Mouse (Mus musculus): Measurements from ENCODE around the gene Chrdl2. TPM values are rescaled to one million over a fixed set of nuclear protein-coding genes. Genes with fewer than 3 reads are reported as not detected.
A peak's percentile ranks its signal among the peaks of the same experiment; 100 is the strongest.

The Chrdl2 gene
- polyA plus RNA-seq, 1 experiment from 2014 or later = 0.10 TPM

DNA sequence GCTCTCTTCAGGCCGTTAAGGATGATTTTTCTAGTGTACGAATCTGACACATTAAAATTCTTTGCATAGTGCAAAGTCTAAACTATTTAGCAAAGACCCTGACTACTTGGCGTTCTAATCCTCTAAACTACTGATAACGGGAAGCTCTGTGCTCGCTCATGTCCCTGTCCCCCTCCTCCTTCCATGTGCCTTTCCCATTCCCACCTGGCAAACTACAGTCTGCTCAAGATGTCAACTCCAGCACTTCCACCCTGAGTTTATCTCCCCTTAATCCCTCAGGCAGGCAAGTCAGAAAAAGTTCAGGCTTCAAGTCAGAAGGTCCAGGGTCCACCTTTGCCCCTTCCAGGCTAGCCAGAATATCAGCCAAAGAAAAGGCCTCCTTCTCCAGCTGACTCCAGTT is 70.3 kb downstream of the Chrdl2 start:
- no peak for ATAC-seq (replicated peaks; ENCODE audit: insufficient number of reproducible peaks, low FRiP score, low TSS enrichment)
- Histone ChIP-seq H3K9ac (ENCODE audit: low read depth, low read length) (no peak overlapping the region), H3K27ac (ENCODE audit: low read depth, low read length) (no peak overlapping the region), H3K36me3 (ENCODE audit: control insufficient read depth, insufficient read depth, low read length) (no peaks in the 10 kb centered on the region), H3K9me3 (replicated peaks; ENCODE audit: control insufficient read depth, low read length) (no peaks in the 10 kb centered on the region), H3K27me3 (ENCODE audit: control insufficient read depth, insufficient read depth, low read length) (no peaks in the 10 kb centered on the region), H3K4me3 (ENCODE audit: low read depth, low read length) (no peak overlapping the region), H3K4me1 (ENCODE audit: control insufficient read depth, insufficient read depth, low read length) (peaks cover 6% of the 10 kb centered on the region; the same call in 1 of the 2 replicates), H3K4me2 (no peak overlapping the region)
- WGBS (ENCODE audit: insufficient replicate concordance) = 49% methylated on average over 5 of the region's 5 CpGs

DNA sequence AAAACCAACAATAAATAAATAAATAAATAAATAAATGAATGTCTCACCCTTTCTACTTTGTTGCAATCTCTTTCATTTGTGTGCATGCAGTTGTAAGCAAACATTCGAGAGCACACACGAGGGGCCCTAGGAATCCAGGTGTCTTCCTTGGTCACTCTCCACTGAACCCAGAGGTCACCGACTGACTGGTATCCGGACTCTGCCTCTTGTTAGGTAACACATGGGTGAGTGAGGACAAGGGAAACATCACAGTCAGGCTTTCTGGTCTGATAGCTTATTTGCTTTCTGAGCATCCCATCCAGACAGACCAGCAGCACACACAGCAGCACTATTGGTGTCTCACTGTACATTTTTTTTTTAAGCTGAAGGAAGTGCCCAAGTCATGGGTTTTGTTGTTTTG is 71.1 kb downstream of the Chrdl2 start:
- no peak overlapping the region for H3K9ac ChIP-seq (ENCODE audit: low read depth, low read length)
- H3K4me1 ChIP-seq (ENCODE audit: control insufficient read depth, insufficient read depth, low read length) = peaks cover 6% of the 10 kb centered on the region; the same call in 1 of the 2 replicates
- H3K36me3 ChIP-seq (ENCODE audit: control insufficient read depth, insufficient read depth, low read length) = no peaks in the 10 kb centered on the region
- no peak for ATAC-seq (replicated peaks; ENCODE audit: insufficient number of reproducible peaks, low FRiP score, low TSS enrichment)
- no peaks in the 10 kb centered on the region for H3K27me3 ChIP-seq (ENCODE audit: control insufficient read depth, insufficient read depth, low read length)
- H3K4me2 ChIP-seq = no peak overlapping the region
- no peak overlapping the region for H3K27ac ChIP-seq (ENCODE audit: low read depth, low read length)
- H3K9me3 ChIP-seq (replicated peaks; ENCODE audit: control insufficient read depth, low read length) = no peaks in the 10 kb centered on the region
- no peak overlapping the region for H3K4me3 ChIP-seq (ENCODE audit: low read depth, low read length)
- WGBS (ENCODE audit: insufficient replicate concordance) = 70% methylated on average over 4 of the region's 4 CpGs

DNA sequence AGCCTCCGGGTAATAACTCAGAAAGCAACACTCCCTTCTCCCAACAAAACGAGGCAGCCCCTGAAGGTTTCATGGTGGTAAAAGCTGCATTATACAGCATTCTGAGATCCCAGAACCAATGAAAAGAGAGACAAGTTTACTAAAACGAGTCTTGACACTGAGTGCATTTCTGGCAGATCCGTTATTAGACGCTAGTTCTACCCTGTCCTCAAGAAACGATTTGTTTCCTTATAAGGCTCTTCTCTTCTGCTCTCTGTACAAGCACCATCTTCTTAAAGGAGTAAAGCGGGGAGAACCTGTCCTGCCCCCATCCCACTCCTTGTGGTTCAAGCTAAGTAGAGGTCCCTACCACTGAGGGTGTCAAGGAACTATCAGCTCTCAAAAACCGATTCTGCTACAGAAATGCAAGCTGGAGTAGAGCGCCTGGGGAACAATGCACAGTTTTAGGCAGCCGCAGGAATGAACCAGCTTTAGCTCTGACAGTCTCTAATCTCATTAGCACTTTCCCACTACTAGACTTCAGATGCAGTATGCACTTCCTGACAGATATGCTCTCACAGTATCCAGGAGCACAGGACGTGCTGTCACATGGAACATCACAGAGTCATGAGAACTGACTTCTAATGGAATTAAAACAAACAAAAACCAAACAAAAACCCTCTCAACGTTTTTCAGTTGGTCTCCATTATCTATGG is 74.3 kb downstream of the Chrdl2 start:
- H3K9me3 ChIP-seq (replicated peaks; ENCODE audit: control insufficient read depth, low read length) = no peaks in the 10 kb centered on the region
- ATAC-seq (replicated peaks; ENCODE audit: insufficient number of reproducible peaks, low FRiP score, low TSS enrichment) = no peak
- H3K27me3 ChIP-seq (ENCODE audit: control insufficient read depth, insufficient read depth, low read length) = no peaks in the 10 kb centered on the region
- H3K9ac ChIP-seq (ENCODE audit: low read depth, low read length) = no peak overlapping the region; the same call in 1 of the 2 replicates
- H3K4me2 ChIP-seq = no peak overlapping the region
- 0 out of 2 replicates have a peak overlapping the region, but pooled peaks have one; percentile 11 for H3K27ac ChIP-seq (ENCODE audit: low read depth, low read length)
- 56% methylated on average over 12 of the region's 12 CpGs for WGBS (ENCODE audit: insufficient replicate concordance)
- H3K4me1 ChIP-seq (ENCODE audit: control insufficient read depth, insufficient read depth, low read length) = peaks cover 6% of the 10 kb centered on the region; the same call in 1 of the 2 replicates
- peaks cover 10% of the 10 kb centered on the region; the same call in 1 of the 2 replicates for H3K36me3 ChIP-seq (ENCODE audit: control insufficient read depth, insufficient read depth, low read length)
- H3K4me3 ChIP-seq (ENCODE audit: low read depth, low read length) = no peak overlapping the region

- Histone ChIP-seq H3K9me3 (replicated peaks; ENCODE audit: control insufficient read depth, low read length) (no peaks in the 10 kb centered on the region), H3K4me3 (ENCODE audit: low read depth, low read length) (no peak overlapping the region), H3K36me3 (ENCODE audit: control insufficient read depth, insufficient read depth, low read length) (peaks cover 24% of the 10 kb centered on the region), H3K4me1 (ENCODE audit: control insufficient read depth, insufficient read depth, low read length) (peaks cover 6% of the 10 kb centered on the region; the same call in 1 of the 2 replicates), H3K4me2 (no peak overlapping the region), H3K27ac (ENCODE audit: low read depth, low read length) (no peak overlapping the region), H3K9ac (ENCODE audit: low read depth, low read length) (no peak overlapping the region), H3K27me3 (ENCODE audit: control insufficient read depth, insufficient read depth, low read length) (no peaks in the 10 kb centered on the region)
- ATAC-seq (replicated peaks; ENCODE audit: insufficient number of reproducible peaks, low FRiP score, low TSS enrichment) = no peak
- 88% methylated on average over 6 of the region's 6 CpGs for WGBS (ENCODE audit: insufficient replicate concordance)
These were observed 76.9 kb downstream of the Chrdl2 start for GRCm38 (mm10) chr7:100082836-100083235.

DNA sequence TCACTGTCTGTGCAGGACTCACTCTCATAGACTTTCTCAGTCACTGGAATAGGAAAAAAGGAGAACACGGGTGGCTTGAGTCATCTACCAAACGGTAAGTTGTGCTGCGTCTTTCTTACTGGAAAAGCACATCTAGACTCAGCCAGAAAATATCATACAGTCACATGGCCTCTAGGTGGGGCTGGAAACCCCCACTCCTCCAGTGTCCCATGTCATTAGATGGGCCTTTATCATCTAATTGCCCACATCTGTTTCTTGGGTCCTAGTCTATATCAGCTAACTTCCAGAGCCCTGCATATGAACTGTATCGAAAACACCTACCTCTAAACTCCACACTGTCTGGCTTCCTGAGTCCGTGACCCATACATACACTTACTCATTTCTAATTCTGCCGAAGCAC is 77.8 kb downstream of the Chrdl2 start:
- H3K9ac ChIP-seq (ENCODE audit: low read depth, low read length) = no peak overlapping the region
- no peaks in the 10 kb centered on the region for H3K27me3 ChIP-seq (ENCODE audit: control insufficient read depth, insufficient read depth, low read length)
- H3K4me1 ChIP-seq (ENCODE audit: control insufficient read depth, insufficient read depth, low read length) = peaks cover 6% of the 10 kb centered on the region; the same call in 1 of the 2 replicates
- H3K9me3 ChIP-seq (replicated peaks; ENCODE audit: control insufficient read depth, low read length) = no peaks in the 10 kb centered on the region
- ATAC-seq (replicated peaks; ENCODE audit: insufficient number of reproducible peaks, low FRiP score, low TSS enrichment) = no peak
- H3K36me3 ChIP-seq (ENCODE audit: control insufficient read depth, insufficient read depth, low read length) = peaks cover 24% of the 10 kb centered on the region
- 90% methylated on average over 6 of the region's 6 CpGs for WGBS (ENCODE audit: insufficient replicate concordance)
- no peak overlapping the region for H3K4me2 ChIP-seq
- H3K4me3 ChIP-seq (ENCODE audit: low read depth, low read length) = no peak overlapping the region
- no peak overlapping the region for H3K27ac ChIP-seq (ENCODE audit: low read depth, low read length)

Other genes starting within 250 kb of the Chrdl2 start
- gene Olfr521, start 242.7 kb upstream of the Chrdl2 start, polyA plus RNA-seq (2014; fragmentation: Nextera tagmentation; extraction: Ambion mirVana) = not detected in 2 replicates
- gene Neu3, start 177.8 kb upstream of the Chrdl2 start, polyA plus RNA-seq (2014; fragmentation: Nextera tagmentation; extraction: Ambion mirVana) = 2.9 and 3.2 TPM in 2 replicates
- gene Xrra1, start 147.1 kb upstream of the Chrdl2 start, polyA plus RNA-seq (2014; fragmentation: Nextera tagmentation; extraction: Ambion mirVana) = 0.23 and 0.49 TPM in 2 replicates
- 208 and 229 TPM in 2 replicates for gene Spcs2, start 142.7 kb upstream of the Chrdl2 start, polyA plus RNA-seq (2014; fragmentation: Nextera tagmentation; extraction: Ambion mirVana)
- gene Rnf169, start 25.7 kb upstream of the Chrdl2 start, polyA plus RNA-seq (2014; fragmentation: Nextera tagmentation; extraction: Ambion mirVana) = 4.3 and 4.7 TPM in 2 replicates
- 44.6 and 50.6 TPM in 2 replicates for gene Pold3, start 115.4 kb downstream of the Chrdl2 start, polyA plus RNA-seq (2014; fragmentation: Nextera tagmentation; extraction: Ambion mirVana)
- 12.8 and 17.3 TPM in 2 replicates for gene Lipt2, start 153.1 kb downstream of the Chrdl2 start, polyA plus RNA-seq (2014; fragmentation: Nextera tagmentation; extraction: Ambion mirVana)
- 5.7 and 5.9 TPM in 2 replicates for gene Kcne3, start 170.3 kb downstream of the Chrdl2 start, polyA plus RNA-seq (2014; fragmentation: Nextera tagmentation; extraction: Ambion mirVana)
- gene Pgm2l1, start 221.2 kb downstream of the Chrdl2 start, polyA plus RNA-seq (2014; fragmentation: Nextera tagmentation; extraction: Ambion mirVana) = 2.2 and 2.6 TPM in 2 replicates